Mouse (Mus musculus) c-Kit-positive CD71-positive TER-119-positive erythroid progenitor cells, embryonic 14.5 days (primary cell): ENCODE results near the gene Ms4a3.

Experiments
- DNase-seq: peaks from one replicate; pipeline ENCODE4 v3.0.0-alpha.2; 2013; ENCODE audit warnings: low spot score

The Ms4a3 gene

DNA sequence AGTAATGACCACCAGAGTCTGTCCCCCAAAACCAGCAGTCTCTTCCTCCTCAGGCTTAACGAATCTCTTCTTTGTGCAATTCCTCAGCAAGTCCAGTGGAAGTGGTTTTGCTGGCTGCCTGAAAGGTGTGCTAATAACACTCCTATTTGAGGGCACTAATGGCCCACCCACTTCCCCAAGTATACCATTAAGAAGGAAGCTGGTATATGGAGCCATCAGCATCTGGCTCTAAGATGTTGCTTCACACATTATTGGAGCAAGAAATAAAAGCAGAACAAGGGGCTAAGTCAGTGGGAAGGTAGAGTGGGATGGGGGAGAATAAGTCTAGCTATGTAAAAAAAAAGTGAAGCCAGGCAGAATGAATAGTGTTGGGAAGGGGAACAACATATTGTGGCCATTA, at the start of gene Ms4a3:
Gene Ms4a3, minus strand, starts transcription at position 120 of the 400 bp plus-strand sequence.
- no peak for DNase-seq

DNA sequence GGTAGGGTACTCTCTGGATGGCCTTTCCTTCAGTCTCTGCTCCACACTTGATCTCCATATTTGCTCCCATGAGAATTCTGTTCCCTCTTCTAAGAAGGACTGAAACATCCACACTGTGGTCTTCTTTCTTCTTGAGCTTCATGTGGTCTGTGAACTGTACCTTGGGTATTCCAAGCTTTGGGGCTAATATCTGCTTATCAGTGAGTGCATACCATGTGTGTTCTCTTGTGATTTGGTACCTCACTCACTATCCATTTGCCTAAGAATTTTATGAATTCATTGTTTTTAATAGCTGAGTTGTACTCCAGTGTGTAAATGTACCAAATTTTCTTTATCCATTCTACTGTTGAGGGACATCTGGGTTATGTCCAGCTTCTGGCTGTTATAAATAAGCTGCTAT, 20.9 kb upstream of the Ms4a3 start:
- peak; percentile 29 for DNase-seq

- DNase-seq = no peak
Observed at GRCm38 (mm10) chr19:11660459-11660858, 19.8 kb upstream of the Ms4a3 start, which contains the start of gene Oosp2. Gene Oosp2 (minus strand): TSS chr19:11660559.

DNA sequence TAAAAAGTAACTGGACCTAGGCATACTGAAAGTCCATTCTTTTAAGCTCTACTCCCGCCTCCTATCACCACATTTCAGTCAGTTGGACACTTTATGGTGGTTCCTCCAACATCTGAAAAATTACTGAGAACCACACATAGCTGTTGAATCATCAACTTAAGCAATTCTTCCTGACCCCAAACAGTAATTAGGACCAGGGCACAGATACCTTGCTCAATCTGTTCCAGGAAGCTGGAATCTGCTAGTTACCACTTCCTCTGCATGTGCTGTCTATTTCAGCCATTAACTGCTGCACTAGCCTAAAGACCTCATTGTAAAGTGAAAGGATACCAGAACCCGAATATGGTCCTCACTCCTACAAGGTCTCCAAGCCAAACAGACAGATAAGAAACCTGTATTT, 18.5 kb upstream of the Ms4a3 start:
- no peak for DNase-seq

DNA sequence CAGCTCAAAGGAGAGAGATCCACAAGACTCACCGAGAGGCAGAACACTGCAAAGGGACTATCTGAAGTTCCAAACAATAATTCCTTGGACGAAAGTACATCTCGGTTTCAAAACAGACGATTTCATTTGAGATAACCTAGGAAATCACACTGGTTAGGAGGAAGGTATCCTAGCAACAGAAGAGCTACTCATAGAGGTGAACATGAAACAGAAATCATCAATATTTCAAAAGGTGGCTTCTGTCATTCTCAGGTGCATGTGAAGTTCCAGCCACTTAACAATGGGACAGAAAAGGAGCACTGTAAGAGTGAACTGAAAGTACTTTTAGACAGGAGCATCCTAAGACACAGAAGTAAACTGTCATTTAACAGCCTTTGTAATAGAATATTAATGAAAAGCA, 8.9 kb upstream of the Ms4a3 start:
- no peak for DNase-seq

DNA sequence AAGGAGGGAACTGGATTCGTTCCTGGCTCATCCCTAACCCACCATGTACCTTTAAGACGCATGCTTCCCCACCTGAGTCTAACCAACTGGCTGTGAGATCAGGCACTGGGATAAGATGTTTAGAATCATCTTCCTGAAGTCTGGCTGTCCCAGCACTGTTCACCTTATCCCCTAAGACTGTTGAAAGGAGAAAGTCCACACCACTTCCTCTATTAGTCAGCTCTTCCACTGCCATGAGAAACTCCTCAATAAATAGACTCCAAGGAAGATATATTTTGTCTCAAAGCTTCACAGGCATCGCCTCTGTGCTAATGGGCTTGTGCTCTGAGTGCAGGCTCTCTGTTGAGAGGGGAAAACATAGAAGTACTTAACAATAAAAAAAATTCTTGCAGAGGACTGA, 5.5 kb upstream of the Ms4a3 start:
- DNase-seq = no peak

DNA sequence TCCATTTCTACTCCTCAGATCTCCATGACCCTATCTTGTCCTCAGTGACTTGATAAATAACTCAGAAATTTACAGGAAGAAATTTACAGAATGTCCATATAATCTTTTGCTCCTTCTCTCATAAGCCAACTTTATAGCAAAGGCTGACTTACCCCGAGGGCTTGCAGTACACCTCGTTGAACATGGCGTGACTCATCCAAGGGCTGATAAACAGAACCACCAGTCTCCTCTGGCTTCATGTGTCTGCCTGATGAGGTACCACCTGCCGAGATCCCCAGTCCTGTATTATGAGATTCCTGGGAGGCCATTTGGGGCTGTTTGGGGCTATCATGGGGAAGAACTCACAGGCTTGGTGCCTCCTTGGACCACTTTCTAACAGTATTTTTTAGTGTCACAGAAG, 1.6 kb downstream of the Ms4a3 start:
- DNase-seq = no peak

GRCm38 (mm10) chr19:11635572-11635971, 5.1 kb downstream of the Ms4a3 start:
- no peak for DNase-seq

- no peak for DNase-seq
Observed at GRCm38 (mm10) chr19:11634330-11634729, 6.3 kb downstream of the Ms4a3 start.

DNA sequence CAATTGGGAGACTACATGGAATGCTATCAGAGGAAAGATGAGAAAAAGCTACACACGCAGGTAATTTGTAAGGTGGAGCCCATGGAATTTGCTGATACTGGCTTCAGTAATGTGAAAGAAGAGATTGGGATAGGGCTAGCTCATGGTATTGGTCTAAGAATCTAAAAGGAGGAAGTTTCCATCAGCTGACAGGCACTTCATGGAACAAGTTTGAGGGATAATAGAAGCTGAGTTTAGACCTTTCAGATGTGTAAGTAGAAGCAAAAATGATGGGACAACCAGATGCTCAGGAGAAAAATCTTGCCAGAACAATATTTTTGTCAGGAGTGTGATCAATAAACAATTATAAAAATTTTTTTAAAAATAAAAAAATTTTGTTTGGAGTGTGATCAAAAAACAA, 6.9 kb downstream of the Ms4a3 start:
- DNase-seq = no peak

DNA sequence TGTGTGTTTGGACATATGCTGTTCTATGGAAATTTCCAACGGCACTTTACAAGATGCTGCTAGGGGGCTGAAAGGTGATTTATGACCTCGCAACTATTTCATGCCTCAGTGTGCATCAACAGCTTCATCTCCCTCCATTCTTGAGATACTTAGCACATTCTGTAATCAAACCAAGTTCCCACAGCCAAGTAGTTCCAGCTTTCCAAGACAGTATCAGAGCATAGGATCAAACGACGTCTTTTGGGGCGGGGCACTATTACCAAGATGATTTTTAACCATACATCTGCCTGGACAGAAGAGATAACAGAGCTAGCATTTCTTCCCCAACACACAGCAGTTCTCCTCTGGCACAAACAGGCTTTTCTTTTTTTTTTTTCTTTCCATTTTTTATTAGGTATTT, 15.4 kb downstream of the Ms4a3 start:
- DNase-seq = peak; percentile 54

- DNase-seq = no peak
Observed at GRCm38 (mm10) chr19:11624800-11625199, 15.9 kb downstream of the Ms4a3 start.

- DNase-seq = no peak
Observed at GRCm38 (mm10) chr19:11623551-11623950, 17.1 kb downstream of the Ms4a3 start, which contains the start of gene Ms4a2. Gene Ms4a2 (minus strand): TSS chr19:11623719.

DNA sequence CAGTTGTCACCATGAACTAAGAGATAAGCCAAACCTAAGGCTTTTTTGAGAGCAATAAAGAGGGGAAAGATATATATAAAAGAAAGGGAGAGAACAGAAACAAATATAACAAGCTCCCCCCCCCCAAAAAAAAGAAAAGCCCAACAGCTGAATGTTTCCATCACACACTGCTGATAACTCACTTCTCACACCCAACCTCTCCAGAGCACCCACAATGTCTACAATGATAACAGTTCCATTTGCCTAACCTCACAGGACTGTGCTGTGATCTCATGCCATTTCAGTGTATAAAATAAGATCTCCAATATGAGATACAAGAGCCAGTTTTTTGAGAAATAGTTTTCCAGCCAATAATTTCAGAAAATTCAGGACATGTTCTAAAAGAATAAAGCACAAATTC, 22.7 kb downstream of the Ms4a3 start:
- DNase-seq = no peak

GRCm38 (mm10) chr19:11614805-11615204, 25.8 kb downstream of the Ms4a3 start:
- no peak for DNase-seq

GRCm38 (mm10) chr19:11613776-11614443, 26.7 kb downstream of the Ms4a3 start:
- DNase-seq = no peak

- DNase-seq = no peak
Observed at GRCm38 (mm10) chr19:11613084-11613483, 27.6 kb downstream of the Ms4a3 start.

GRCm38 (mm10) chr19:11612293-11612692, 28.4 kb downstream of the Ms4a3 start:
- DNase-seq = no peak

- DNase-seq = peak; percentile 33
Observed at GRCm38 (mm10) chr19:11611541-11611945, 29.1 kb downstream of the Ms4a3 start.

DNA sequence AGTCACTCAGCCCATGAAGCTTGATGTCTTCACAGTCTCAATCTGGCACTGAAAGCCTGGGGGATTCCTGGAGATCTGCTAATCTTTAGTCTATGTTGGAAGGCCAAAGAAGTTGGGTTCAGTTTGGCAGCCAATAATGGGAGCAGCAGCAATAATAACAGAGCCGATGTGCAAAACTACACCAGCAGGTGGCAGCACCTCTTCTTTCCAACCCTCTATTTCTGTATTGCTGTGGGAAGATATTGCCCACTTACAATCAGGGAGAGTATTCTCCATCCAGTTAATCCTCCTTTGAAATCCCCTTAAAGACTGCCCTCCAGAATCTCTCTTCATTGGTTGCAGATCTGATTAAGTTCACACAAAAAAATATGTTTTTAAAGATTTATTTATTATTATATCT, 32.5 kb downstream of the Ms4a3 start:
- peak; percentile 52 for DNase-seq

GRCm38 (mm10) chr19:11604603-11605002, 36.0 kb downstream of the Ms4a3 start, which contains the start of gene Ms4a6d:
Gene Ms4a6d (minus strand): TSS chr19:11604849.
- no peak for DNase-seq

DNA sequence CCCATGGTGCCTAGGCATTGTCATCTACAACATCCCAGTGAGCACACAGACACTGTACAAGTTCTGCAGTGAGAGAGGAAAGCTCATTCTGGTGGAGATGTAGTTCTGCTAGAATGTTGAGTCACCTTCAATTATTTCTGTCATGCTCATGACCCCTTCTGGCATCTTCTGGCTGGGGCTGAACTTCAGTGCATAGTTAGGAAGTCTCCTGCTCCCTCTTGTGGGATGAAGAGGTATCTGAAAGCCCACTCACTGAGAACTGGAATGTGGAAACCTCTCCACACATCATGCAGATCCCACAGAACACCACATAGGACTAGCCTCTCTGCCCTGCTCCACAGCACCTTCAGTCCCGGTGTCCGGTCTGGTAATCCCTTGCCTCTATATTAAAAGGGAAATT, 38.6 kb downstream of the Ms4a3 start:
- no peak for DNase-seq

DNA sequence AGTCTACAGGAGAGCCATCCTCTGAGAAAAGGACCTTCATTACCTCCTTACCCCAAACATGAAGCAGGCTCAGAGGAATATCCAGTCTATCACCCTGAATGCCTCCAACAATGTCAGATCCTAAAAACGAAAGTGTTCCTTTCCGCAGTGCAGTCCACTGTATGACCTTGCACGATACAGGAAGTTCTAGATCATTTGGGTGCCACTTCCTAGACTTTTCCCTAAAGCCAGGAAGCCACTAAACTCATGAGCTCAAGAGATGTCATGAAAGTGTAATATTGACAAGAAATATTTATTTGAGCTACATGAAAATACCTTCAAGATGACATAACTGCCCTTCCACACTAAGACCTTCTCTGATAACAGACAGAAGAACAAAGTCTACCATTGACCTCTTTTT, 39.3 kb downstream of the Ms4a3 start:
- DNase-seq = no peak

DNA sequence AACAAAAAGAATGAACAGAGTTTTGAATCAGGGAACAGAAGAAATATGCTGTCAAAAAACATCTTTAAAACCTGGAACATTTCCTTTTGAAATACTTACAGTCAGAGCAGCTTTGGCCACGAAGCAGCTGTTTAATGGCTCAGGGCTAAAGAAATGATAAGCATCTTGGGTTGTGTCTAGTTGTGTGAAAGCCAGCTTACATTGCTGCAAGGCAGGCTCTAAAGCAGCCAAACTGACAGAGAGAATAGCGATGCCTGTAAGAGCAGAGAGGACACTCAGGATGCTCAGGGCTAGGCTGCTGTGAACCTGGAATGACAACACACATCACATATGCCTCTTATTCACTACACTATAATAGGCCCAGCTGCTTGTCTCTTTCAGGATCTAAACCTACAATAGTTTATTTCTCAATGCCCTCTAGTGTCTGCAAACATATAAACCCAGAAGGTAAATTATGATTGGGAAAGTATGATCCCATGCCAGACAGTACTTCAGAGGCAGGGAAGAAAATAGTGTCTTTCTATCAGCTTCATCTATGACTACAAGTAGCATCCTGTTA, 50.7 kb downstream of the Ms4a3 start:
- DNase-seq = no peak
